Mouse (Mus musculus) lung, adult 2 months (tissue): ENCODE measurements around the gene Cdc14b.

Experiments
- CTCF ChIP-seq: fragments of 200-500 bp; IDR thresholded peaks from 2 replicates; pipeline ENCODE4 v1.5.1; 2011; ENCODE audit warnings: mild to moderate bottlenecking, low read length, control low read depth; ENCODE audit not compliant: insufficient read depth
- POLR2A ChIP-seq: fragments of 200-500 bp; IDR thresholded peaks from 2 replicates; pipeline ENCODE4 v1.6.1; 2011; ENCODE audit warnings: low read depth, mild to moderate bottlenecking, control low read depth, low read length, borderline replicate concordance; ENCODE audit errors: extremely low read depth

DNA sequence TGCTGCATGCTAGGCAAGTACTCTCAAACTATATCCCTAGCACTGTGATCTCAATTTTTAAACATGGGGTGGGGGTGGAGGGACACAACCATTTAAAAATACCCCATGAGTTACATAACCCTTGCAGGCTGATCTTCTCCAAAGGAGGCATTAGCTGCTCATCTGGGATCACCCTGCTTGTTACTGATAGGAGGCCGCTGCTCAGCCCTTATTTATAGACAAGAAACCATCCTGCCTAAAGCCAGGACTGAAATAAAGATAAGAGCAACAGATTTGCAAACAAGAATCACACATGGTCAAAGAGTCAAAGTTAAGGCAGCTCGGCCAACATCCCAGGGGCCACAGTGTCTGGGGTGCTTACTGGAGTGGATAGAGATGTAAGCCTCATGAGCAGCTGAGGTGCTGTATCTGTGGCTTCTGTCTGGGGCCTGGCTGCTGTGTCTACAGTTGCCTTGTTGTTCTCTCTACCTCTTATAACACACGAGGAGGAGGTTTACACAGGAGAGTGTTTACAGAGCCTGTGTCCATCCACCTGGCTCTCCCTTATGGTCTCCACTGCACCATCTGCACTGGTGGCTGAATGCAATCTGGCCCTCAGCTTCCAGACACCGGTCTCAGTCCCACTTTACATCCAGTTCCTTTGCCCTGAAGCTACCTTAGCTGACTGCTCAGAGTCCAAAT lies 38.0 kb downstream of the Cdc14b start:
- TF ChIP-seq POLR2A (no peak), CTCF (no peak)
